Mouse (Mus musculus): ENCODE measurements around the gene Sele. TPM values are rescaled to one million over a fixed set of nuclear protein-coding genes. Genes with fewer than 3 reads are reported as not detected.

Gene Sele
- polyA plus RNA-seq, 1 experiment from 2014 or later, result not detected

DNA sequence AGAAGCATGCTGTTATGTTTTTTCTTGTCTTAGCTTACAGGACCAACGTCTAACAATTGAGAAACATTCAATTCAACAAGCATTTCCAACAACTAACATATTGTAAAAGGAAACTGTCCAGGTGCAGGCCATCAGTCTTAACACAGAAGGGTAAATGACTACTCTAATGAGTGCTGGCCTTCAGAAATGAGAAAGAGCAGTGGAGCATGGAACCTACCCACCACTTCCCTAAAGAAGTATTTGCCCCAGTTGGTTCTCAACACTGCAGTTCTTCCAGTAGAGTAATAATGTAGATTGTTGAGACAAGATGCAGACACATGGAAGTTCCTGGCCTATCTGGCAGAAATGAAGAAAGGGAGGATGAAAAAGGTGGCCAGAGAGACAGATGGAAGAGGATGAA is 28.4 kb downstream of the Sele start:
- WGBS, result 21% methylated on average over 1 of the region's 1 CpGs
- Histone ChIP-seq H3K4me2 (replicated peaks; ENCODE audit: low read depth, low read length) (no peak overlapping the region), H3K27me3 (ENCODE audit: control insufficient read depth, insufficient read depth, low read length) (no peaks in the 10 kb centered on the region), H3K9ac (ENCODE audit: low read depth, low read length) (no peak overlapping the region), H3K4me1 (ENCODE audit: control insufficient read depth, insufficient read depth, low read length) (no peaks in the 10 kb centered on the region), H3K36me3 (ENCODE audit: control insufficient read depth, insufficient read depth, low read length) (no peaks in the 10 kb centered on the region), H3K27ac (ENCODE audit: low read depth, low read length) (no peak overlapping the region), H3K4me3 (ENCODE audit: low read length) (no peak overlapping the region), H3K9me3 (ENCODE audit: control insufficient read depth, low read length) (no peaks in the 10 kb centered on the region)
- no peak for ATAC-seq (ENCODE audit: low FRiP score, low TSS enrichment)

DNA sequence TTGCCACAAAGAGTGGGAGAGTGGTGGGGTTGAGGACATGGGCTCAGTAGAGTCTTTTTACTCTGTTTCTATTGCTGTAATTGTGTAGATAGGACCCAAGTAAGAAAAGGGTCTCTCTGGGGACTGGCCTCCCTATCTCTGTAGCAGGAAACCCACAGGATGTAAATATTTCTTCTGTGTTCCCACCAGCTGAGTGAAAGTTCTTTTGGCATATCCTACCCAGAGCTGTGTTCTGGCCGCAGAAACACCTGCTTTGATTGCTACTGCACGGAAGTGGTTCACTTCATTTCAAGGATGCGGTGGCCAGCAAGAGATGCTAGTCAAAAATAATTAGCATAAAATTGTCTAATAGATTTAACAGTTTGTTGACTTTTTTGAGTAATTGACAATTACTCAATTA is 29.0 kb downstream of the Sele start:
- Histone ChIP-seq H3K4me3 (ENCODE audit: low read length) (no peak overlapping the region), H3K36me3 (ENCODE audit: control insufficient read depth, insufficient read depth, low read length) (no peaks in the 10 kb centered on the region), H3K4me1 (ENCODE audit: control insufficient read depth, insufficient read depth, low read length) (no peaks in the 10 kb centered on the region), H3K4me2 (replicated peaks; ENCODE audit: low read depth, low read length) (no peak overlapping the region), H3K27ac (ENCODE audit: low read depth, low read length) (no peak overlapping the region), H3K9ac (ENCODE audit: low read depth, low read length) (no peak overlapping the region), H3K9me3 (ENCODE audit: control insufficient read depth, low read length) (no peaks in the 10 kb centered on the region), H3K27me3 (ENCODE audit: control insufficient read depth, insufficient read depth, low read length) (no peaks in the 10 kb centered on the region)
- WGBS, result 86% methylated on average over 3 of the region's 3 CpGs
- ATAC-seq (ENCODE audit: low FRiP score, low TSS enrichment), result no peak

DNA sequence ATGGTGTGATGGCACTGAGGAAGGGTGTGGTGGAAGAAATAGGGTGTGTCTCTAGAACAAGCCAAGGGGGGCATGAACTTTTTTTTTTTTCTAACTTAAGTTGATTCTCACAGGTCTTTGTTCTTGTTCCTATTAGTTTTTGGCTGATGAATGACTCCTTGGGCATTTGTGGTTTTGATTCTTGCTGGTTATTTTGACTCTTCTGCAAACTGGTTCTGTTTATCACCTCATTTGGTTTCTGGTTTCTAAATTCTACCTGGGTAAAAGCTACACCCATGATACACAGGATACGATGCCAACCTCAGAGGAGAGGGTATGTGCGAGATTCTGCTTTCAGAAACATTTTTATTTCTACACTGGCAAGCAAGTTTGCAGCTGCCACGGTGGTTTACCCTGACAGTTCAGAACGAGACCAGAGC is 30.3 kb downstream of the Sele start:
- WGBS, result 81% methylated on average over 4 of the region's 4 CpGs
- Histone ChIP-seq H3K27me3 (ENCODE audit: control insufficient read depth, insufficient read depth, low read length) (no peaks in the 10 kb centered on the region), H3K4me3 (ENCODE audit: low read length) (no peak overlapping the region), H3K4me1 (ENCODE audit: control insufficient read depth, insufficient read depth, low read length) (no peaks in the 10 kb centered on the region), H3K9me3 (ENCODE audit: control insufficient read depth, low read length) (no peaks in the 10 kb centered on the region), H3K9ac (ENCODE audit: low read depth, low read length) (no peak overlapping the region), H3K4me2 (replicated peaks; ENCODE audit: low read depth, low read length) (no peak overlapping the region), H3K36me3 (ENCODE audit: control insufficient read depth, insufficient read depth, low read length) (no peaks in the 10 kb centered on the region), H3K27ac (ENCODE audit: low read depth, low read length) (no peak overlapping the region)
- no peak for ATAC-seq (ENCODE audit: low FRiP score, low TSS enrichment)

DNA sequence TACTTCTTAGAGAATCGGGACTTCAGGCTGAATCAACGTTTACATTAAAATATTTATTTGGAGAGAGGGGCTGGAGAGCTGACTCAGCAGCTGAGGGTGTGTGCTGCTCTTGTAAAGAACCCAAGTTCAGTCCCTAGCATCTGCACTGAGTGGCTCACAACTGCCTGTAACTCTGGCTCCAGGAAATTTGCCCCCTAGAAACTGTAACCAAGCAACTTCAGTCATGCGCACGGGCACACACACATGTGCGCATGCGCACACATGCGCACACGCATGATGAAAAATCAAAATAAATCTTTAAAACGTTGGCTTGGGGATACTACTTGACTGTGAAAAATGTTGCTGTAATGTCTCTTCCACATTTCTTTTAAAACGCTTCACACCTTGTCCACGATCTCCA is 31.1 kb downstream of the Sele start:
- no peaks in the 10 kb centered on the region for H3K9me3 ChIP-seq (ENCODE audit: control insufficient read depth, low read length)
- no peaks in the 10 kb centered on the region for H3K4me1 ChIP-seq (ENCODE audit: control insufficient read depth, insufficient read depth, low read length)
- H3K4me2 ChIP-seq (replicated peaks; ENCODE audit: low read depth, low read length), result no peak overlapping the region
- H3K9ac ChIP-seq (ENCODE audit: low read depth, low read length), result no peak overlapping the region
- no peaks in the 10 kb centered on the region for H3K27me3 ChIP-seq (ENCODE audit: control insufficient read depth, insufficient read depth, low read length)
- no peak overlapping the region for H3K27ac ChIP-seq (ENCODE audit: low read depth, low read length)
- ATAC-seq (ENCODE audit: low FRiP score, low TSS enrichment), result no peak
- no peak overlapping the region for H3K4me3 ChIP-seq (ENCODE audit: low read length)
- no peaks in the 10 kb centered on the region for H3K36me3 ChIP-seq (ENCODE audit: control insufficient read depth, insufficient read depth, low read length)
- WGBS, result 85% methylated on average over 11 of the region's 11 CpGs

DNA sequence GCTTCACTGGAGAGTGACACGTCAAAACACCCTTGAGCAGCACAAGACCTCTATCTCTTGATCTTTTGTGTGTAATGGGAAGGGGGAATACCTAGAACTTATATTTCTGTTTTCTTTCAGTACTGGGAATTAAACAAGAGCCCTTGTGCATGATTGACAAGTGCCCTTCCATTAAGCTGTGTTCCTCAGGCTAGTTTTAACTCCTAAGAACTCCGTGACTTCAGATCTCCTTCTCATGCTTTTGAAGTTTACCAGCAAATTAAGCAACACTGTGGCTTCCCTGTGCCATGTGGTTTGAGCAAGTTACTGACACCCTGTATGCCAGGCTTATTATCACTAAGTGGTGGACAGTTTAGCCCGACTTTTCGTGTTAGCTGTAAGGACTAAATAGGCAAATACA is 35.0 kb downstream of the Sele start:
- Histone ChIP-seq H3K4me1 (ENCODE audit: control insufficient read depth, insufficient read depth, low read length) (no peaks in the 10 kb centered on the region), H3K27ac (ENCODE audit: low read depth, low read length) (no peak overlapping the region), H3K36me3 (ENCODE audit: control insufficient read depth, insufficient read depth, low read length) (no peaks in the 10 kb centered on the region), H3K9me3 (ENCODE audit: control insufficient read depth, low read length) (no peaks in the 10 kb centered on the region), H3K4me2 (replicated peaks; ENCODE audit: low read depth, low read length) (no peak overlapping the region), H3K4me3 (ENCODE audit: low read length) (no peak overlapping the region), H3K27me3 (ENCODE audit: control insufficient read depth, insufficient read depth, low read length) (no peaks in the 10 kb centered on the region), H3K9ac (ENCODE audit: low read depth, low read length) (no peak overlapping the region)
- WGBS, result 90% methylated on average over 4 of the region's 4 CpGs
- no peak for ATAC-seq (ENCODE audit: low FRiP score, low TSS enrichment)

DNA sequence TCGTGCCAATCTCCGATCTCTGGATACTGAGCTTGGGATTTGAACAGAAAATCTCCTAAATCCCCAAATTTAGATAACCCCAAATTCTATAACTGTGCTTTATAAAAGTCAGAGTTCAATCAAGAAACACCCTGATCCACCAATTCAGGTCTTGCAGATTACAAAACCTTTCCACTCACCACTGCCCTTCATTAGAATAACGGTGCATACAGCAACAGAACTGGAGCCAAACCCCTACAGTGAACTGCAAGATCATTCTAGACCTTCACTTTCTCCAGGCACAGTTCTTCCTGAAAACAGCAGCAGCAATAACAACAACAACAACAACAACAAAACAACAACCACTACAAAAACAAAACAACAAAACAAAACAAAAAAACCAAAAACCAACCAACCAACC is 38.8 kb downstream of the Sele start:
- ATAC-seq (ENCODE audit: low FRiP score, low TSS enrichment), result no peak
- no peak overlapping the region for H3K4me2 ChIP-seq (replicated peaks; ENCODE audit: low read depth, low read length)
- 90% methylated on average over 3 of the region's 3 CpGs for WGBS
- no peak overlapping the region for H3K27ac ChIP-seq (ENCODE audit: low read depth, low read length)
- H3K36me3 ChIP-seq (ENCODE audit: control insufficient read depth, insufficient read depth, low read length), result no peaks in the 10 kb centered on the region
- no peaks in the 10 kb centered on the region for H3K9me3 ChIP-seq (ENCODE audit: control insufficient read depth, low read length)
- no peaks in the 10 kb centered on the region for H3K4me1 ChIP-seq (ENCODE audit: control insufficient read depth, insufficient read depth, low read length)
- no peaks in the 10 kb centered on the region for H3K27me3 ChIP-seq (ENCODE audit: control insufficient read depth, insufficient read depth, low read length)
- H3K9ac ChIP-seq (ENCODE audit: low read depth, low read length), result no peak overlapping the region
- H3K4me3 ChIP-seq (ENCODE audit: low read length), result no peak overlapping the region

DNA sequence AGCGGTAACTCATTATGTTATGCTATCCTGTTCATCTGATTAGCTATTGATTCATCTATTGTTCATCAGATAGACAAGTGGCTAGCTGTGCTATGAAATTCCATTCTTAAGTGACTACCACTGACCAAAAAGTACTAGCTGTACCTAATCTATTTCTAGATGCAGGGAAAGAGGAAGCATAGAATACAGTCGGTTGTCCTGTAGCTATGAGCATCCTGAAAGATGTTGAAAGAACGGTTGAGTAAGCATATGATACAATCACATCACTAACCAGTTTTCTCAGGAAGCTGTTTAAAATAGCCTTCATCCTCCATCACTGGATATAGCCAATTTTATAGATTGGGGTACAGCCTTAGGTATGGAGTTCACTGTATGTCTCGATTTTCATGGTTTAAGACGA is 39.8 kb downstream of the Sele start:
- whole genome bisulfite sequencing, result 94% methylated on average over 5 of the region's 5 CpGs
- no peaks in the 10 kb centered on the region for H3K36me3 ChIP-seq (ENCODE audit: control insufficient read depth, insufficient read depth, low read length)
- ATAC-seq (ENCODE audit: low FRiP score, low TSS enrichment), result no peak
- no peak overlapping the region for H3K4me3 ChIP-seq (ENCODE audit: low read length)
- no peaks in the 10 kb centered on the region for H3K27me3 ChIP-seq (ENCODE audit: control insufficient read depth, insufficient read depth, low read length)
- H3K4me1 ChIP-seq (ENCODE audit: control insufficient read depth, insufficient read depth, low read length), result no peaks in the 10 kb centered on the region
- no peak overlapping the region for H3K9ac ChIP-seq (ENCODE audit: low read depth, low read length)
- H3K4me2 ChIP-seq (replicated peaks; ENCODE audit: low read depth, low read length), result no peak overlapping the region
- no peaks in the 10 kb centered on the region for H3K9me3 ChIP-seq (ENCODE audit: control insufficient read depth, low read length)
- H3K27ac ChIP-seq (ENCODE audit: low read depth, low read length), result no peak overlapping the region

DNA sequence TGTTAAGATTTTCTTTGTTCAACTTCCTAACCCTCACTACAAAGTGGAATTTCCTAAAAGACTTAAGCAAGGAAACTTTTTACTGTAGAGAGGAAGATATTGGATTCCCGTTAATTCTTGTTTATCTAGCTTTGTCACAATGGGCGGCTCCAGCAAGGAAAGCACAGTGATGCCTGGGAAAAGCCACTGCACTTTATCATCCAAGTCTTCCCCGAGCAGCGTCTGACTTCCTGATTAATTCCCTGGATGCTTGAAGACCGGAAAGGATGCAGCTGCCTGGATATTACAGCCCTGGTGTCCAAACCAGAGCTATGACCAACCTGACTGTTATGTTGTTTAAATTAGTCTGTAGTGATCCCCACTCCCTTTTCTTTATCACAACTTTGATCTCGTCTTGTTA is 48.7 kb downstream of the Sele start:
- Histone ChIP-seq H3K27me3 (ENCODE audit: control insufficient read depth, insufficient read depth, low read length) (no peaks in the 10 kb centered on the region), H3K4me3 (ENCODE audit: low read length) (no peak overlapping the region), H3K9ac (ENCODE audit: low read depth, low read length) (no peak overlapping the region), H3K9me3 (ENCODE audit: control insufficient read depth, low read length) (no peaks in the 10 kb centered on the region), H3K36me3 (ENCODE audit: control insufficient read depth, insufficient read depth, low read length) (no peaks in the 10 kb centered on the region), H3K4me2 (replicated peaks; ENCODE audit: low read depth, low read length) (no peak overlapping the region), H3K4me1 (ENCODE audit: control insufficient read depth, insufficient read depth, low read length) (no peaks in the 10 kb centered on the region), H3K27ac (ENCODE audit: low read depth, low read length) (no peak overlapping the region)
- 27% methylated on average over 6 of the region's 6 CpGs for WGBS
- ATAC-seq (ENCODE audit: low FRiP score, low TSS enrichment), result no peak

DNA sequence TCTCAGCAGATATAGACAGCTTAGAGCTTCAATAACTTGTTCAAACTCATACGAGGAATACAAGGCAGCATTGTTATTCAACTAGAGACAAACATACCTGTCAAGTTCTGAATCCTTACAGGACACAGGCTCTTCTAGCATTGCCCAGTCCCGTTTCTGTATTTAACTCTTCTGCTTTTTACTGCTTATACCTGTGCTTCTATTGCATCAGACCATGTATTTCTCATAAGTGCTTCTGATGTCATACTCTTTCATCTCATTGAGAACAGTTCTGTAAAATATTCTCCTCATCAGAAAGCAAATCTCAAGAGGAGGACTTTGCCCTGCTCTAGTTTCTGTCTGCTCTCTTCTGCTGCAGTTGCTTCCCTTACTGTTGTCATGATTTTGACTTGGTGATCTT is 49.9 kb downstream of the Sele start:
- Histone ChIP-seq H3K36me3 (ENCODE audit: control insufficient read depth, insufficient read depth, low read length) (no peaks in the 10 kb centered on the region), H3K4me1 (ENCODE audit: control insufficient read depth, insufficient read depth, low read length) (no peaks in the 10 kb centered on the region), H3K27ac (ENCODE audit: low read depth, low read length) (no peak overlapping the region), H3K9me3 (ENCODE audit: control insufficient read depth, low read length) (no peaks in the 10 kb centered on the region), H3K4me3 (ENCODE audit: low read length) (no peak overlapping the region), H3K9ac (ENCODE audit: low read depth, low read length) (no peak overlapping the region), H3K27me3 (ENCODE audit: control insufficient read depth, insufficient read depth, low read length) (no peaks in the 10 kb centered on the region), H3K4me2 (replicated peaks; ENCODE audit: low read depth, low read length) (no peak overlapping the region)
- ATAC-seq (ENCODE audit: low FRiP score, low TSS enrichment), result no peak
- 83% methylated on average over 2 of the region's 2 CpGs for WGBS

DNA sequence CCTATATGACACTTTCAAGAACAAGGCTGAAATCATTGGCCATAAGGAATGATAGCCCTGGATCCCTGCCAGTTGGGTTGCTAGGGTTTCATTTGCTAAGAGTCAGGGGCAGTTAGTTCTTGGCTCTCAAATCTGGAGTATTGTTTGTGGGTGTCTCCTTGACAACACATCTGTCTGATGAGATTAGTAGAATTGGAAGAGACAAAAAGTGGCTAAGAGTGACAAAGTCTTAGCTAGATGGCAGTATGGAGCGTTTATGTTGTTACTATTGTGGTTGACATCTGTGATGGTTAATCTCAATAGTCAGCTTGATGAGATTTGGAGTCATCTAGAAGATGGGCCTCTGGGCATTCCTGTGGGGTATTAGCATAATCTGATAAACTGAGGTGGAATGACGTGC is 50.3 kb downstream of the Sele start:
- no peak overlapping the region for H3K9ac ChIP-seq (ENCODE audit: low read depth, low read length)
- no peaks in the 10 kb centered on the region for H3K36me3 ChIP-seq (ENCODE audit: control insufficient read depth, insufficient read depth, low read length)
- no peaks in the 10 kb centered on the region for H3K27me3 ChIP-seq (ENCODE audit: control insufficient read depth, insufficient read depth, low read length)
- H3K9me3 ChIP-seq (ENCODE audit: control insufficient read depth, low read length), result no peaks in the 10 kb centered on the region
- H3K27ac ChIP-seq (ENCODE audit: low read depth, low read length), result no peak overlapping the region
- no peaks in the 10 kb centered on the region for H3K4me1 ChIP-seq (ENCODE audit: control insufficient read depth, insufficient read depth, low read length)
- no peak overlapping the region for H3K4me2 ChIP-seq (replicated peaks; ENCODE audit: low read depth, low read length)
- 90% methylated on average over 2 of the region's 2 CpGs for WGBS
- H3K4me3 ChIP-seq (ENCODE audit: low read length), result no peak overlapping the region
- no peak for ATAC-seq (ENCODE audit: low FRiP score, low TSS enrichment)
